Mouse (Mus musculus): ENCODE measurements at regions not wholly inside any gene's neighbourhood (a gene's known extent, or its start where the extent isn't known, plus 50 kb on each side); places are given as distances from the start of the nearest gene placed in this dataset.

DNA sequence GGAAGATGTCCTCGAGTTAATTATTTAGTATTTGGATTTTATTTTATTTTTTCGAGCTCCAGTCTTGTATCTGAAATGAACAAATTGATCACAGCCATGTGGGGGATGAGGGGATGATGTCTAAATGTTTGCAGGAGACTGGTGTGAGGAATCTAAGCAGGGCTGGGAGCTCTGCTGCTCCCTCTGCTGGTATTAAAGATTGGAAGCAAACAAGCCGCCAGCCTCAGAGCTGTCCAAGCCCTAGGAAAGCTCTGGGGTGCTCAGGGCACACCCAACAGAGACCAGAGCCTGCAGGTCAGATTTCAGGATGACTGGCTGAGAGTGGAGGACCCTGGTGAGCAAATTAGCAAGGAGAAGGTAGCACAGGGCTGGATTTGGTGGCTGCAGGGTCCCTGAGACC lies 330.4 kb downstream of the Fut8 start:
- no peak for TF ChIP-seq MYOD1 (IDR thresholded peaks at IDR 0.05; ENCODE audit: control insufficient read depth, insufficient read length, low read depth)
- TF ChIP-seq CTCF (IDR thresholded peaks at IDR 0.05; ENCODE audit: control insufficient read depth, insufficient read depth, insufficient read length) = peak; percentile 10
- no peak for TF ChIP-seq MAX (IDR thresholded peaks at IDR 0.05)
- TF ChIP-seq USF1 (IDR thresholded peaks at IDR 0.05; ENCODE audit: low read depth) = no peak
- TF ChIP-seq CEBPB (IDR thresholded peaks at IDR 0.05; ENCODE audit: low read depth) = no peak
